Mouse (Mus musculus): Measurements from ENCODE around the gene Acadsb. TPM values are rescaled to one million over a fixed set of nuclear protein-coding genes. Genes with fewer than 3 reads are reported as not detected.

Acadsb gene
- total RNA-seq, 2 experiments from 2014 or later = 68.8 to 71.2 TPM

- DNase-seq (ENCODE audit: low spot score in 2 of 2) = no peak
Measured at GRCm38 (mm10) chr7:131465117-131465601, 54.8 kb downstream of the Acadsb start.

- DNase-seq (ENCODE audit: low spot score in 2 of 2) = no peak
Measured at GRCm38 (mm10) chr7:131465735-131466134, 55.3 kb downstream of the Acadsb start.

- no peak for DNase-seq (ENCODE audit: low spot score in 2 of 2)
Measured at GRCm38 (mm10) chr7:131467312-131467711, 56.9 kb downstream of the Acadsb start.

- DNase-seq (ENCODE audit: low spot score in 2 of 2) = no peak
Measured at GRCm38 (mm10) chr7:131469506-131469905, 59.1 kb downstream of the Acadsb start.

GRCm38 (mm10) chr7:131471551-131471950 is 61.1 kb downstream of the Acadsb start:
- DNase-seq (ENCODE audit: low spot score in 2 of 2) = no peak

GRCm38 (mm10) chr7:131477140-131477539 is 66.7 kb downstream of the Acadsb start:
- no peak for DNase-seq (ENCODE audit: low spot score in 2 of 2)

GRCm38 (mm10) chr7:131478403-131478802 is 68.0 kb downstream of the Acadsb start:
- DNase-seq (ENCODE audit: low spot score in 2 of 2) = no peak

Other genes starting within 250 kb of the Acadsb start
- under 1 TPM in 1 of 2 experiments, not detected in 1; 0.05 TPM for gene 5430419D17Rik, start 236.2 kb upstream of the Acadsb start, total RNA-seq (2021)
- gene Cuzd1, start 88.3 kb upstream of the Acadsb start, total RNA-seq (2021) = not detected
- gene Fam24b, start 81.1 kb upstream of the Acadsb start, total RNA-seq (2021) = under 1 TPM in 1 of 2 experiments, not detected in 1; 0.57 TPM
- not detected for gene Fam24a, start 76.7 kb upstream of the Acadsb start, total RNA-seq (2021)
- gene 2310057M21Rik, start 47.8 kb upstream of the Acadsb start, total RNA-seq (2021) = 10 to 100 TPM; 31.2 to 33.1 TPM
- gene Pstk, start 39.5 kb upstream of the Acadsb start, total RNA-seq (2021) = 10 to 100 TPM; 30.7 to 42.4 TPM
- 10 to 100 TPM; 50.8 to 54.8 TPM for gene Ikzf5, start 80 bp upstream of the Acadsb start, total RNA-seq (2021)
- gene Hmx3, start 132.3 kb downstream of the Acadsb start, total RNA-seq (2021) = not detected
- not detected for gene Hmx2, start 138.2 kb downstream of the Acadsb start, total RNA-seq (2021)
- gene Bub3, start 149.6 kb downstream of the Acadsb start, total RNA-seq (2021) = 10 to 100 TPM; 56.4 to 57.0 TPM

Data from layer of hippocampus, postnatal 10 days (tissue).